Mouse (Mus musculus) liver, embryonic 14.5 days (tissue): ENCODE measurements around the gene Rnps1. TPM values are rescaled to one million over a fixed set of nuclear protein-coding genes. Genes with fewer than 3 reads are reported as not detected.

Experiments
- ATAC-seq: fragments of 200-750 bp; cut with Nextera tagmentation; 2 replicates; pipeline ENCODE4 v1.8.0; 2017; ENCODE audit warnings: moderate number of reproducible peaks, mild to moderate bottlenecking, moderate library complexity; ENCODE audit not compliant: insufficient read depth
- DNase-seq, 3 experiments: peaks; one replicate each; pipeline ENCODE4 v3.0.0-alpha.2; 2012 to 2013; ENCODE audit warnings: low read depth in 3 of 3, low spot score in 3 of 3
- H3K27ac ChIP-seq: fragments of 300-500 bp; sonication (generic); 2 replicates; pipeline ENCODE4 v1.5.1; 2014; ENCODE audit warnings: moderate library complexity, mild to moderate bottlenecking, control low read depth, inconsistent platforms
- H3K27me3 ChIP-seq: fragments of 300-500 bp; sonication (generic); 2 replicates; pipeline ENCODE4 v1.6.1; 2014; ENCODE audit warnings: mild to moderate bottlenecking, low read length, moderate library complexity; ENCODE audit not compliant: control insufficient read depth, insufficient read depth
- H3K36me3 ChIP-seq: fragments of 300-500 bp; sonication (generic); replicated peaks from 2 replicates; pipeline ENCODE4 v1.6.1; 2014; ENCODE audit warnings: low read depth; ENCODE audit not compliant: control insufficient read depth, insufficient read depth
- H3K4me1 ChIP-seq, 2 experiments: fragments of 200-500 bp in 1 of 2; fragments of 300-500 bp in 1 of 2; sonication (generic) in 1 of 2; replicated peaks; 2 replicates each; pipeline ENCODE4 v1.6.1; 2012 to 2014; ENCODE audit warnings: antibody characterized with exemption in 1 of 2, inconsistent platforms in 1 of 2, low read length in 1 of 2; ENCODE audit not compliant: control insufficient read depth in 2 of 2, insufficient read depth in 2 of 2
- H3K4me2 ChIP-seq: fragments of 300-500 bp; sonication (generic); 2 replicates; pipeline ENCODE4 v1.6.1; 2014; ENCODE audit warnings: low read depth, mild to moderate bottlenecking, control low read depth, moderate library complexity
- H3K4me3 ChIP-seq, 2 experiments: fragments of 200-500 bp in 1 of 2; fragments of 300-500 bp in 1 of 2; sonication (generic) in 1 of 2; 2 replicates each; pipeline ENCODE4 v1.5.1; 2012 to 2014; ENCODE audit warnings: low read depth in 2 of 2, low read length in 2 of 2, mild to moderate bottlenecking in 2 of 2, control low read depth in 1 of 2, inconsistent platforms in 1 of 2, moderate library complexity in 1 of 2; ENCODE audit not compliant: insufficient read depth in 1 of 2
- H3K9ac ChIP-seq: fragments of 300-500 bp; sonication (generic); replicated peaks from 2 replicates; pipeline ENCODE4 v1.6.1; 2014; ENCODE audit warnings: mild to moderate bottlenecking, control low read depth, moderate library complexity
- H3K9me3 ChIP-seq: fragments of 300-500 bp; sonication (generic); 2 replicates; pipeline ENCODE4 v1.6.1; 2016; ENCODE audit warnings: low read length, mixed read lengths; ENCODE audit not compliant: control insufficient read depth
- CTCF ChIP-seq: IDR thresholded peaks from 2 replicates; pipeline ENCODE4 v1.5.1; 2016; ENCODE audit warnings: antibody characterized with exemption, low read depth, control low read depth
- EP300 ChIP-seq: IDR thresholded peaks from 2 replicates; pipeline ENCODE4 v1.6.1; 2016; ENCODE audit warnings: antibody characterized with exemption, low read depth
- WGBS: fragments of 180-500 bp; shearing (Covaris S2); extraction: QIAGEN DNeasy Blood & Tissue Kit; methylation state at CpG from one replicate; pipeline ENCODE4 v1.1.7; 2014; ENCODE audit not compliant: insufficient replicate concordance; 5-methylcytosine and 5-hydroxymethylcytosine counted together
- polyA plus RNA-seq, 2 experiments: library from polyadenylated mRNA; depleted of rRNA in 1 of 2; stranded (reverse) in 1 of 2; unstranded in 1 of 2; fragments of >200 nt; fragmentation: Nextera tagmentation in 1 of 2; extraction: Ambion mirVana in 1 of 2; gene quantifications; 2 replicates each; pipeline versions ENCODE4 v1.2.1 to v1.2.3; 2012 to 2014

Rnps1 gene
- polyA plus RNA-seq, 2 experiments = 90.6 to 114 TPM

DNA sequence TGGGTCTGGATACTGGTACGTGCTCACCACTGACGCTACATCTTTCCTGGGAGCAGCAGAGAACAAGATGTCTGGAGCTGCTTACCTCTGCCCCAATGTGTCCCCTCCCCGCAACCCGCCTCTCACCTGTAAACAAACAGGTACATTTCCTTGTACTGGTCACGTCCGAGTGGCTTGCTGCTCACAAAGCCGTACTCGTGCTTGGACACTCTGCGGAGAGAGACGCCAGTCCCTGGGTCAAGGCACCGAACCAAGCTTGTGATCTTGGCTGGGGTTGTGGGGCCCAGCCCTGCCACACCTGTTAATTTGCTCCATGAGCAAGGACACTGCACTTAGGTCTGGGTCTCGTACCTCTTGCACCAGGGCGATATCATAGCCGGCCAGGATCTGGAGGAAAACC lies 27.7 kb downstream of the Rnps1 start:
- Histone ChIP-seq H3K36me3 (peaks cover 42% of the 10 kb centered on the region), H3K4me1 (no peaks in the 10 kb centered on the region), H3K9me3 (no peaks in the 10 kb centered on the region), H3K4me3 (no peak overlapping the region), H3K9ac (no peak overlapping the region), H3K27me3 (no peaks in the 10 kb centered on the region), H3K27ac (no peak overlapping the region), H3K4me2 (no peak overlapping the region)
- TF ChIP-seq CTCF = no peak
- no peak for TF ChIP-seq EP300
- WGBS = 87% methylated on average over 14 of the region's 14 CpGs
- ATAC-seq (no peak), DNase-seq (no peak)

DNA sequence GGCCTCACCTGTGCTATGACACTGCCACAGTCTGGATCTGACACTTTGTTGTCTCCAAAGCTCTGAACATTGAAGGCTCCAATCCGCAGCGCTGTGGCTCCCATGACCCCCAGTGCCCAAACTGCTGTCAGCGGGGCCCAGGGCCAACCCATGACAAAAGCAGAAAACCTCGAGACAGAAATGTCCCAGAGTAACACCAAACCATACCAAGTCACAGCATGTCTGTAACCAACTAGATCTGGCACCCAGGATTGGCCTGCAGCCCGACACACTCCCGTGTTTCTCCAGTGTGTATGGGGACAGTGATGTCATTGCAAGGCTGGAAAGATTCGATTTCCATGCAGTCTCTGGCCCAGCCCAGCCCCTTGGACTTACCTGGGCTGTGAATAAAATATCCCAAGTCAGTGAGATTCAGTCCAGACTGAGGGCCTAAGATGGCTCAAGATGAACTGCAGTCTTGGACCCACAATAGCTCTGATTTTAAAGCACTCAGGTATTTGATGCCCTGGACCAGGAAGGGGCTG lies 28.3 kb downstream of the Rnps1 start, which contains the start of gene Dnase1l2:
Gene Dnase1l2, minus strand, starts transcription at position 474 of the 524 bp plus-strand sequence.
- 70% methylated on average over 7 of the region's 7 CpGs for WGBS
- peaks cover 45% of the 10 kb centered on the region for H3K36me3 ChIP-seq
- TF ChIP-seq CTCF (no peak), EP300 (no peak)

DNA sequence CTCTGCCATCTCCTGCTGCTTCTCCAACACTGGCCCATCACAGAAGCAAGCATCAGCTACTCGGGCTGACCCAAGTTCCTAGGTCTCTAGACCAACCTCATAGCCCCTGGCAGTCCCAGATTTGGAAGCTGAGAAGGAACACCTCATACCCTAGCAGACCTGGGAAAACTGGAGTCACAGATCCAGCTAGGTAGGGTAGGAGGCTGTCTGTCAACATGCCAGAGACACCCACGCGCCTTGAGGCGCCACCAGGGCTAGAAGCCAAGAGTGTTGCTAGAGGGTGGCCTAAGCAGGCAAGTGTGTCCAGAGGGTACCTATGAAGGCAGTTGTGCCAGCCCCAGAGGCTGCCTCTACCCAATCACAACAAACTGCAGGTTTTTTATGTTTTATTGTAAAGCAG lies 29.0 kb downstream of the Rnps1 start:
- Histone ChIP-seq H3K4me2 (no peak overlapping the region), H3K27ac (no peak overlapping the region), H3K4me1 (no peaks in the 10 kb centered on the region), H3K36me3 (peaks cover 41% of the 10 kb centered on the region), H3K9me3 (no peaks in the 10 kb centered on the region), H3K4me3 (no peak overlapping the region), H3K9ac (no peak overlapping the region), H3K27me3 (no peaks in the 10 kb centered on the region)
- DNase-seq (no peak), ATAC-seq (no peak)
- 79% methylated on average over 4 of the region's 4 CpGs for WGBS
- no peak for TF ChIP-seq EP300
- no peak for TF ChIP-seq CTCF

More for the DNA sequence above, 28.3 kb downstream of the Rnps1 start, which contains the start of gene Dnase1l2:
- no peaks in the 10 kb centered on the region for H3K27me3 ChIP-seq
- ATAC-seq (no peak), DNase-seq (no peak)
- H3K4me2 ChIP-seq = no peak within 1 kb of the TSS
- H3K4me1 ChIP-seq = no peaks in the 10 kb centered on the region
- no peak within 1 kb of the TSS for H3K27ac ChIP-seq
- no peak within 1 kb of the TSS for H3K9ac ChIP-seq
- H3K9me3 ChIP-seq = no peaks in the 10 kb centered on the region
- H3K4me3 ChIP-seq = no peak within 1 kb of the TSS

DNA sequence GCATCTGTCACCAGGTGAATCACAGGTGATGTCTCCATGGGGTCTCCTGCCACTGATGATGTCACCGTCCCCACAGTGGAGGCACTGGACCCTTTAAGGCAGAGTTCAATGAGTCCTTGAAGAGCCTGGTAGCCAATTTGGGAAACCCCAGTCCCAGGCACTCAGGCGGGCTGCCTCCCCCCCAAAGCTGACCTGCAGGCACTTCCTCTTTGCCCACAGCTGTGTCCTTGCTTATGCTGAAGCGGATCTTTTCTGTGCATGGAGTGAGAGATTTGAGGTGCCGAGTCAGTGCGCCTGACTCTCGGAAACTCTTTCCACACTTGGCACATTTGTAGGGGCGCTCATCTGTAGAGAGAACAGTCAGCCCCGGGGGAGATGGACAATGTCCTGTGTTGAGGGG lies 32.2 kb downstream of the Rnps1 start:
- H3K27ac ChIP-seq = no peak overlapping the region
- H3K4me3 ChIP-seq = no peak overlapping the region
- no peaks in the 10 kb centered on the region for H3K9me3 ChIP-seq
- H3K36me3 ChIP-seq = peaks cover 47% of the 10 kb centered on the region
- no peaks in the 10 kb centered on the region for H3K4me1 ChIP-seq
- WGBS = 83% methylated on average over 8 of the region's 8 CpGs
- no peaks in the 10 kb centered on the region for H3K27me3 ChIP-seq
- TF ChIP-seq CTCF (no peak), EP300 (no peak)
- no peak overlapping the region for H3K9ac ChIP-seq
- no peak for ATAC-seq
- no peak overlapping the region for H3K4me2 ChIP-seq
- no peak for DNase-seq

DNA sequence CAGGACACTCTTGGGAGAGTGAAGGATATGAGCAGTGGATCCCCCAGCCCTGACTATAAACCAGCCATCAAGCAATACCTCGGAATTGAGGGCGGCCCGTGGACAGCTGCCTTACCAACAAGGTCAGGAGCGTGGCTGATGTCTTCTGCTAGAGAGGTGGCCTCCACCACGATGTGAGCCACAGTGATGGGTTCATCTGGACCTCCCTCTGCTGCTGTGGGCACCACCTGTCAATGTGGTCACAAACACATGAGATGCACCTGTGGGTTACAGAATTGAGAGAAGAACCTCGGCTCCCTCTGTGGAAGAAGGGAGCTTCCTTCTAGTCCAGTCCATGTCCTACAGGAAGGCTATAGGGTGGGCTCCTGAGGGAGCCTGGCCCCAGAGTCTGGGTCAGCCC lies 35.1 kb downstream of the Rnps1 start:
- Histone ChIP-seq H3K27ac (no peak overlapping the region), H3K9ac (no peak overlapping the region), H3K9me3 (no peaks in the 10 kb centered on the region), H3K4me3 (no peak overlapping the region), H3K4me1 (peaks cover 13 to 15% of the 10 kb centered on the region in 2 experiments), H3K36me3 (peaks cover 40% of the 10 kb centered on the region), H3K4me2 (no peak overlapping the region), H3K27me3 (no peaks in the 10 kb centered on the region)
- no peak for ATAC-seq
- 85% methylated on average over 6 of the region's 6 CpGs for WGBS
- DNase-seq = no peak
- no peak for TF ChIP-seq EP300
- TF ChIP-seq CTCF = no peak
